Mouse (Mus musculus) urinary bladder, postnatal 4 days (tissue): ENCODE results near the gene Uox.
A peak's percentile ranks its signal among the peaks of the same experiment; 100 is the strongest.

Experiments
- DNase-seq, 2 experiments: peaks; one replicate each; pipeline ENCODE4 v3.0.0; 2021 to 2022; ENCODE audit warnings: low spot score in 2 of 2

Uox gene

DNA sequence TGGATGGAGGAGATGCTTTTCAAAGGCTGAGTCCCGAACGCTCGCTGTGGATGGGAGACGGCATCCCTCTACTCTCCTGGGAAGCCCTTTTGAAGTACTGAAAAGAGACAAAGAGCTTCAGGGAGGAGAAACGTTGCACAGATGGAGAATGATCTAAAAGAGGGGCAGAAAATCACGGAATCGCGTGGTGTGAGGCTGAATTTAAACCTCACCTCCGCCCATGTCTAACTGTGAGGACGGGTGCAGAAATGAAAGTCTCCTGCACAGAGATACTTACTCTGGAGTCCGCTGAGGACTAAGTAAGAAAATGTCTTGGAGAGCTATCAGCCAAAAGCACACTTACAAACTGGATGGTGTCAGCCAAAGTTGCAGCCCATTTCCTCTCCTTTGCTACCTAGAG lies 51.7 kb downstream of the Uox start:
- DNase-seq, result no peak

DNA sequence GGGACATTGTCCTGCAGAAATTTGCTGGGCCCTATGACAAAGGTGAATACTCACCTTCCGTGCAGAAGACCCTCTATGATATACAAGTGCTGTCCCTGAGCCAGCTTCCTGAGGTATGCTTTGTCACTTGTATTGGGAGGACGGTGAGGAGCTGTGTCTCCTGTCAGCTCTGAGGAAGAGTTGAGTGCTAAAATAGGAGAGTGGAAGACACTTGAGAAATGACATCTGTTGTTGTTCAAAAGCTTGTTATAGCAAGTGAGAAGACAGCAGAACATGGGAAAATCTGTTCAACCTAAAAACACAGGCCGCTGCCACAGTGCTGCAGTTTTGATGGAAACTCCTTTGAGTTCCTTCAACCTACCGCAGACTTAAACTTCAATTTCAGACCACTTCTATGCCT lies 55.5 kb downstream of the Uox start:
- no peak for DNase-seq

DNA sequence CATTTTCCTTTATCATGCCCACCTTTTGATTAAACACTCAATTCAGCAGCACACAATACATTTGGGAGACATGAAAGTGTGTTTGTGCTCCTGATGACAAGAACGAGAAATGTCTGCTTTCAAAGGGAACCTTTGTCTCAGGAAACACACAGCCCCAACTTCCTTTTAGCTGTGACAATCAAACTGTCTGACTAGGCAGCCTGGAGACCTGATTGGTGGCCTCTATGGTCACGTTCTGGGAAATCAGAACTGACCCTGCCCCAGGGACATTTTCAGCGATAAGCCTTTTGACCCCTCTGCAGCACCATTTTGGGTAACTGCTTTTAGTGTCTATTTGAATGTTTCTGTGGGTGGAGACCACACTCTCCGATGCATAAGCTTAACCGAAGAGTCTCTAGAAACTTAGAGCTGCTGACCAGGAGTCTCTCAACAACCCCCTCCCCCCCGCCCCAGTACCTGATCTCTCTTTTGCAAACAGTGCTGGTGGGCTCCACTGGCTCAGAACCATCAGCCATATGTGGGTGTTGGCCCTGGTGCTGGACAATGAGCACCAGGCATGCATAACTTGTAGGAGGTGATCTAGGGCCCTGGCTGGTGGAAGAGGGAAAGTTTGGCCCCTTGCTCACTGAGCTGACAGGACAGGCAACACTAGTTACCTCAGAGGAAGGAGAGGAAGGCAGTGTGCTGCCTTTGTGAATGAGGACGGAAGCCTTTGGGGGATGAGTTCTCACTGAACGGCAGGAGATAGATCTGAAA lies 58.2 kb downstream of the Uox start:
- DNase-seq, result no peak

DNA sequence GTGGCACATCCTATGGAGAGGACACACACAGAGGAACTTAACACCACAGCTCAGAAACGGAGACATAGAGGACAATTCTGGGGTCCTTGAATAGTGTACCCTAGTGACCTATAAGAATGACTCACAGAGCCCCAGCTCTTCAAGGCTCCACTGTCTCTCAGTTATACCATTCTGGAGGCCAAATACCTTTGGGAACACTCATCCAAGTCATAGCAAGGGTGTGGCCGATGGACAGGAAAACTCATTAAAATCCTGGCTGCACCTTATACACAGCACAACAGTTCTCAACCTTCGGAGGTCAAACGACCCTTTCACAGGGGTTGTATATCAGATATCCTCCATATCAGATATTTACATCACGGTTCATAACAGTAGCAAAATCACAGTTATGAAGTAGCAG lies 62.3 kb downstream of the Uox start:
- no peak for DNase-seq

DNA sequence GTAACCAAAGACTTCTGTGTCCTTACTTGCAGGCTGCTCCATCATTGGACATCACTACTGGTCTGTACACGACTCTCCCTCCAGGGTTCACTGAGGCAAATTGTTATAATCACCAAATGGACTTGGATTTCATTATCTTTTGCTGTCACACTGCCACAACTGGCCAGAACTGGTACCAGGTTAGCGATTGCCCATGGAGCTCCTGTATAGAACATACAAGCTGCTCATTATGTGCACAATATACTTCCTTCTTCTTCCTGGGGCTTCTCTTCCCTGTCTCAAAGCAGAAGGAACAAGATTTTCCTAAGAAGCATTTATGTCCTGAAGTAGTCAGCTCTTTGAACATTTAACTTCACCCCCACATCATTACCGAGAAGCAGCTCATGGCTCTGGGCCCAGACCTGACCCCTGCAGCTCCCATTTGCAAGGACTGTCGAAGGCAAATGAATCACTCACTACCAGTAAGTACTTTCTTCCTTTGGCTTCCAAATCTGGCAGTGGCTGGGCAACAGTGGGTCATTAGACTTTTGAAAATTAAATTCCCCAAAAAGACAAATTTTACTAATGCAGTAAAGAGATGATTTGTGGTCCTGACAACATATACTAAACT lies 71.7 kb downstream of the Uox start:
- no peak for DNase-seq

DNA sequence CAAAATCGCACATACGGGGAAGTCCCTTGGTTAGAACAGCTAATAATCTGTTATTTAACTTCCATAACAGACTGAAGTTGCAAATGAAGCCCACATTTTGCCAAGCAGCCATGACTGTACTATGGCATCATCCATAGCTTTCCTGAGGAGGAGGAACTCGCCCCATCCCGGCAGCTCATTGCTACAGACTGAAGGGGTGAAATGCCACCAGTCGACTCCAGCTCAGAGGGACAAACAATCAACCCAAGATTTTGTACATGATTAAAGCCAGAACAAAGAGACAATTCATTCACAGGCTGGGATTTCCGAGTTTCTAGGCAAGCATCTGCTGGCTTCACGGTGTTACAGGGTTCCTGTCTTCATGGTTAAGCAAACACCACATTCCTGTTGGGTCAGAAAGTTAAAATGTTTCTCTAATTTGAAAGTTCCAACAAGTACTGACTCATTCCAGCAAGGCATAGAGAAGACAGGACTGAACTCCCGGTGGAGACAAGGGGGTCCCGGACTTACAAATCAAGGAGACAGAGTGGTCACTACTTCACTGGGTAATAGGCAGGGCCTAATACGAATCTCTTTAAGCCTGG lies 79.2 kb downstream of the Uox start:
- no peak for DNase-seq

DNA sequence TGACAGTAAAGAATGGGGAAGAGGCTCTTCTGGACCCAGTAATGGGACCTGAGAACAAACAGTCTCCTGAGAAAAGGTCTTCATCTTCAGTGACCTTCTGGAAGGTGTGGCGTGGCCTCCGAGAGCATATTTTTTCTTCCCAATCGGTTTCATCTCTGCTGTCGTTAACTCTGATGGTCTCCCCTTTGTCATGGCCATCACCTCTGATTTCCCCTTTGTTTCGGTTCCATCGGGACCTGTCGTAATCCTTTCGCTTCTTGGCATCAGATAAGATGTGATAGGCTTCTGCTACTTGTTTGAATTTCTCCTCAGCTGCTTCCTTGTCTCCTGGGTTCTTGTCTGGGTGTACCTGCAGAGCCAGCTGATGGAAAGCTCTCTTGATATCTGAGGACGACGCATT lies 80.5 kb downstream of the Uox start:
- DNase-seq, result no peak

DNA sequence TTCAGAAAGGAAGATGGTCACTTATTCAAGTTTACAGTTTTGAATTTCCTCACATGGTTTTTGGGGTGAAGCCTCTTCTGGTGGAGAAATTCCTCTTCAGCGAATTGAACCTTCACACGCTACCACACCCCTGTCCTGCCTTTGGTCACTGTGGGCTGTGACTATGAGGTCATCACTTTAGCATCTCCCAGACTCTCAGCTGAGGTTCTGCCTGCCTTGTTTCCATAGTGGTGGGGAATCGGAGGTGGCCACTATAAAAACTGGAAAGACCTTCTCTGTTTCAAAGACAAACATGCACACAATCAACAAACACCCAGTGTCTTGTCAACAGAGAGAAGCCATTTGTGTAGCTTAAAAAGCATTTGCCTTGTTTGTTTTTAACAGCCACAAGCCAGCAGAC lies 81.0 kb downstream of the Uox start, which contains the start of gene 4930503B20Rik:
TSS of gene 4930503B20Rik (minus strand) at position 101 of the 400 bp plus-strand sequence.
- DNase-seq, result no peak

DNA sequence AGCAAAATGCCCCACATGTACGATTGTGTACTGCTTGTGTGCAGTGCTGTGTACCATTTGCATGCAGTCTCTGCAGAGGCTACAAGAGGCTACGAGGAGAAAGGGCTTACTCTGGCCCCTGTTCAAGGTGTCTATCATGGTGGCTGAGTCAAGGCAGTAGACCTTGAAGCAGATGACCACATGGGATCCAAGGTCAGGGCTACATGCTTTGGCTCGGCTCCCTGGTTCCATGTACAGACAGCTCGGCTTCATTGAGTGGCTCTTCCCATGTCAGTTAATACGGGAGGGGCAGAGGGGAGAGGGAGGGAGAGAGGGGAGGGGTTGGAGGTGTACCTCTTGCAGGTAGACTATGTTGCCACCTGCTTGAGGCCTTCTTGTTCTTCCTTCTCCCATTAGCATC lies 82.2 kb downstream of the Uox start:
- DNase-seq, result no peak

DNA sequence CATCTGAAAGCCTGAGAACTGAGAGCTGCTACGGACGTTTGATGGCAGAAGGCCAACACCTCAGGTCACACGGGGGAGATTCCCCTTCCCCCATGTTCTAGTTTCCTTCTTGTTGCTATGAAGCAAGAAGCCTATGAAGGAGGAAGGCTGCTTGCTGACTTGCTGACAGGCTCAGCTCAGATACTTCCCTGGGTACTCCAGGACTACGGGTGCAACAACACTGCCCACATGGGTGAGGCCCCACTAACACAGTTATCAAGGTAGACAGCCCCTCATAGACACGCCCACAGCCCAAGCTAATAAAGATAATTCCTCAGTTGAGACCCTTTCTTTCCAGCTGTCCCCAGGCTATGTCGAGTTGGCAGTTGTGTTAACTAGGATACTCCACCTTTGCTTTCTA lies 83.5 kb downstream of the Uox start:
- DNase-seq, result no peak

DNA sequence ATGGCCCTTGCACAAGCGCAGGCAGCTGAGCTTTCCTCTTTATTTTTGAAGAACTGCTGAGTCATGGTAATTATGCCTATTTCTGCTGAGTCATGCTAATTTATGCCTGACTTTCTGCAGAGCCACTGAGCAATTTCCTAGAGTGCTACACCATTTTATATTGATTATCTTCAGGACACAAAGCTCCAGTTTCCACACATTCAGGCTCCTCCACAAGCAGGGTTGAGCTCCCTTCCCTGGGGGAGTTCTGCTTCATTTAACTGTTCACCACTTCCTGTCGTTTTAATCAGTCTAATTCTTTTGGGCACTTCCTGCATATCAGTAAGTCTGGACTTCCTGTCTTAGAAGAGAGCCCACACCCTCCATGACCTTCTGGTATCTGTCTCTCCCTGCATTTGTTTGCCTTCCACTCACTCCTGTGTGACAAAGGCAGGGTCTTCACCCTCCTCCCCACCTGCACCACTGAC lies 84.9 kb downstream of the Uox start:
- DNase-seq, result no peak

DNA sequence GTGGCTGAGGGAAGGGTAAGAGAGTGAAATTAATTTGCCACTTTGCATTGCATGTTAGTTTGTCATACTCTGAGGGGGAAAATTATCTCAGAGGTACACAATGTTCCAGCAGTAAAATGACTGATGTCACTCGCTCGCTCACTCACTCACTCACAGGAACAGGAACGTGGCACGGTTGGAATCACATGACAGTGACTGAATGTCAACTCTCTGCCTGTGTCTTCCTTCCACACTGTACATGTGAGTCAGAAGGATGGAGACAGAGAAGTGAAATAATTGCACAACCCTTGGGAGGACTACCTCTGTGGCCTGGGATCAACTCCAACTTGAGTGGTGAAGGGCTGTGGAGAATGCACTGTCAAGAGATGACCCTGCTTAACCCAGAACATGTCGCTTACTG lies 87.2 kb downstream of the Uox start:
- peak in 1 of 2 experiments; percentile 44 for DNase-seq

DNA sequence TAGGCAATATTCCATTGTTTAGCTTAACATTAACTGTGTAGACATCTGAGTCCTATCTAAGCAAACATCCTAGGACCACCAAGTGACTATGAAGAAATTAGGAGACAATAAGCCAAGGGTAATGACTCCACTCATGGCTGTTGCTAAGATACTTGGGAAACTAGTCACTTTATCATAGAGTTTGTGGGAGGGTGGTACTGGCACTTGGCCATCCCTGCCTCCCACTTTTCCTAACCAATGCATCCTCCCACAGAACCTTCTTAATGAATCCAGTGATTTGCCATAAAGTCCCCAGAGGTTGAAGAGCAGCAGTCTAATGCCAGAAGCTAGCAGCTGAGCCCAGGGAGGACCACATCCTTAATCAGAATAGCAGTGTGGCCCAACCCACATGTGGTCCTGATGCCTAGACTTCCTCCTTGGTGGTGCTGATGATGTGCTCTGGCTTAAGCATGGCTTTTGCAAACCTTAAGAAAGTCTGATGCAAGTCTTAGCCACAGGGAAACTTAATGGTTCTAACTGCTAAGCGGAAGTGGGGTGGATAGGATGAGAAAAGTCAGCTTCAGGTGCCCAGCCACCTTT lies 87.9 kb downstream of the Uox start:
- peak in 1 of 2 experiments; percentile 5 for DNase-seq

DNA sequence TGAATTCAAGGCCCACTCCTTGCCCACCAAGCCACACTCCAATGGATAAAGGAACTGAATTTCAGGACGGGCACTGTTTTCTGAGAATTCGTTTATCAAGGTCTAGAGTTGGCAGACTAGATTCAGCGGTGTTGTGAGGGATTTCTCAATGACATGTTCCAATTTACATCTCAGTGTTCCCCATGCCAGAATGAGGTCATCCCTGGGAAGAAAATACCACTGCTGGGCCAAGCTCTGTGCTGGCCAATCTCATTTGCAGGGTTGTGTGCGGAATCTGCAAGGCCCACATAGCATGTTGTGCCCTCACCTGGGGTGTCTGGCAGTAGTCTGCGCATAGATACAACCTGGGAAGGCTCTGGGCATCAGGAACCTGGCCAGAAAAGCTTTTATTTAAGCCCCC lies 89.1 kb downstream of the Uox start:
- no peak for DNase-seq

DNA sequence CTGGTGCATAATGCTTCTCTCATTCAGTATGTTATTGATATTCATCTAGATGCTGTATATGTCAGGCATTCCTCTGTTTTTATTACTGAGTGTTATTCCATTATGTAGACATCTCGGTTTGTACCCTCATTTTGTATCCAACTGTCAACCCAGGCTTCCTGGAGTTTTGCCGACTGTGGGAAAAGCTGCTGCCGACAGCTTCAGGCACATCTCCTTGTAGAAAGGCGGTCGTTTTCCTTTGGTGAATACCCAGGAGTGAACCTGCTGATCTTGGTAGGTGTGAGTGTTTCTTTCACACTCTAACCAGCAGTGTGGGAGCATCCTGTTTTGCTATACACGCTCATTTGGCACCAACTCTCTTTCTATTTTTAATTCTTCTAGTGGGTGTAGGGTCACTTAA lies 90.8 kb downstream of the Uox start:
- peak in 1 of 2 experiments; percentile 14 for DNase-seq

DNA sequence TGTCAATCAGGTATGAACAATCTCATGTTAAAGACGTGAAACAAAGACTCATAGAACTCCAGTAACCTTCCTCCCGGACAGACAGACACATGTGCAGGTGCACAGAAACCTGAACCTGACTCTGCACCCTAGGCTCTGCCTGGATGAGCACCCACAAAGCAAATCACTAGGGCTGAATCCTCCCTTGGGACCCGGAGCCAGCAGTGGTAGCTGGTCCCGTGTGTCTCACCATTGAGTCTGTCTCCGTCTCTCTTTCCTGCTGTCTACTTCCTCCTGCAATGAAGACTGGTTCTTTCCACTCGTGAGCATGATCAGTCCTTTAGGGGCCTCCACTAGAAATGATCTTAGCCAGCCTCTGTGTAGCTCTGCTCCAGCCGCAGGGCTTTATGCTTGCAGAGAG lies 91.7 kb downstream of the Uox start:
- DNase-seq, result no peak

DNA sequence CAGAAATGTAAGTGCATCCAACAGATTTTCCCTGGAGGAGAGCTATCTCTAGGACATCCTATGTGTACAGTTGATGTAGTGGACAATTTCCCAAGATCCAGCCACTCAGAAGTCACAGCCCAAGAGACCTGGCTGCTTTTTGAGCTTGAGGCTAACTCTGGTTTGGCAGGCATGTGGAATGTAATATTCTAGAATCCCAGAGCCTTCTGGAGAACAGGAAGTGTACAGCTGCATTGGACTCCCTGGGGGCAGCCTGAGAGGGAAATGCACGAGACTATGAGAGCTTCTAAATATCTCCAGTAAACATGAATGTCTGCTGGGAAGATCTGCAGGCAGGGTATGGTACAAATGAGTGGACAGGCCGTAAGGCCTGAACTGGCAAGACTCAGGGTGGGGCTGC lies 100.9 kb downstream of the Uox start:
- DNase-seq, result no peak

DNA sequence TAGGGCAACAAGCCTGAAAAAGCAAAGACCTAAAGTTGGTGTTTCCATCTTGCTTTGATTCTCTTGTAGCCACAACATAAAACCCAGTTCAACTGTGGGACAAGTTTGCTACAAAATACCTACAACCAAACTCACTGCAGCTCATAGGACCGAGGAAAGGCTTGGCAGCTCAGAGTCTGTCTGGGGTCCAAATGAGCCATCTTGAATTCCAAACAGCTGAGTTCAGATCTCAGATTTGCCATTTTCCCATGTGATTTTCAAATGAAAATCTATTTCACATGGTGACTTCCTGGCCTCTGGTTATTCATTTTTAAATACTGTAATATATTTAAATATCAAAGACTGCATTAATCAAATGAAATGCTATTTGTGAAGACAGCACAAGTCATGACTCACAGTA lies 104.9 kb downstream of the Uox start:
- DNase-seq, result no peak

DNA sequence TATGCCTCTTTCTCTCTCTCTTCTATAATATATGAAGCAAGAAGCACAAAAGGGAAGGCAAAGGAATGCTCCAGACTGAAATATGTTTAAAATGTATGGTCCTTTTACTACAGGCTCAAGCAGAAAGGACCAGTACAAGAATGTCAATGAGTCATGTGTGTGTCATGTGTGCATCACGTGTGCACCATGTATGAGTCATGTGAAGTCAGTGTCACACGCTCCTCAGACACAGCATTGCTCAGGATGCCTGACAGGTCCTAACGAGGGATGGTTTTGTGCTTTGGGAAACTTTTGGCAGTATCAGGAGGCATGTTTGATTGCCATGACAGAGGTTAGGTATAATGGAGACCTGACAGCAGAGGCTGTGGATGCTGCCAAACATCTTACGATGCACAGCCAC lies 106.0 kb downstream of the Uox start:
- DNase-seq, result no peak

DNA sequence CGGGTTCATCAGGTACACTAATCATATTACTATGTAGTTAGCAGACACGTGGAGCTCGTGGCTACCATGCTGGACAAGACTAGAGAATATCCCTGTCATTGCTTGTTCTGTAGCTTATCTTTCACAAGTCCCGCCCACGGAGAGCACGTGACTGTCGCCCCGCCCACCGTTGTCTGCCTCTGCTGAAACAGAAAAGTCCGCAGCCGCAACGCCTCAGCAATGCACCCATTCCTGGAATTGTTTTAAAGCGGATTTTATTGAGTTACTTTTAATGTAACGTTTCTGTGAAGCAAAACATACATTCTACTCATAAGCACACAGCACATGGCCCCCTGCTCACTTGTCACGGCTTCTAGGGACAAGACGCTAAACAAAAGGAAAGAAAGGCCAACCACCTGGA lies 109.4 kb downstream of the Uox start:
- DNase-seq, result no peak

DNA sequence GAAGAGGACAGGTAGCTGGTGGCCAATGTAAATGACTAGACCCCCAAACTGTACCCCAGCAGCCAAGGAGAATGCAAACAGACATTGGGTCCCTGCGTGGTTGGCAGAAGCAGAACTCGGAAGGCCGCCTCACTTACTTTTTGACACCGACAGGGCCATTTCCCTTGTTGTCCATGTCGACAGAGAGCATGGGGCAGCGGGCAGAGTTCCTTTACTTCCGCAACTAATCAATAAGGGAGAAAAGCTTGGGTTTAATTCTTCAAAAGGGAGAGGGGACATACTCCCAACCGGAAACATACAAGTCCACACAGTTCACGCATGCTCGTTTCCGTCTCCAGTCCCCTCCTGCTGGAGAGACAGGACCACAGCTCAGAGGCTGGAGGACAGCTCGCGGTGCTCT lies 110.4 kb downstream of the Uox start:
- DNase-seq, result no peak

DNA sequence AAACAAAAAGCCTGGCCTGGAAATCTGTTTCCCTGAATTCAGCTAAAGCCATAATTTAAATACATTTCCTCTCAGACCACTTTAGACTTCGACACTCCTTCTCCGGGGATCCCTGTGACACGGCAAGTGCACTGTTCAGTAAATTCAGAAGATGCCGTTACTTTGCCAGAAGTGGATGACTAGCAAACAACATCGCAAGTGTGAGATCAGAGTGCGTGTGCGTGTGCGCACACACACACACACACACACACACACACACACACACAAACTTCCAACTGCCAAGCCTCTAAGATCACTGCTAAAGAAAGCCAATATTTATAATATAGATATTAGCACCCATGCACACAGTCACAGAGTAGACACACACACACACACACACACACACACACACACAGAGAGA lies 111.5 kb downstream of the Uox start:
- DNase-seq, result peak in 1 of 2 experiments; percentile 35
